Mouse (Mus musculus) lung, postnatal 25 days (tissue): Measurements from ENCODE around the gene Naip1.
"Not testable (repeated sequence)": the region's sequence is repeated elsewhere in the genome, so short reads cannot be mapped to it uniquely, and the experiment has no call there.

Source experiments
- DNase-seq: peaks from one replicate; pipeline ENCODE4 v3.0.0; 2022; ENCODE audit warnings: low spot score

Gene Naip1

GRCm38 (mm10) chr13:100452415-100453127 is at the start of gene Naip1:
TSS of gene Naip1 (minus strand) at chr13:100452869.
- not testable (repeated sequence) for DNase-seq

GRCm38 (mm10) chr13:100499625-100500024 is 47.0 kb upstream of the Naip1 start:
- DNase-seq = not testable (repeated sequence)

GRCm38 (mm10) chr13:100495337-100495736 is 42.7 kb upstream of the Naip1 start:
- peak; percentile 81 for DNase-seq

DNA sequence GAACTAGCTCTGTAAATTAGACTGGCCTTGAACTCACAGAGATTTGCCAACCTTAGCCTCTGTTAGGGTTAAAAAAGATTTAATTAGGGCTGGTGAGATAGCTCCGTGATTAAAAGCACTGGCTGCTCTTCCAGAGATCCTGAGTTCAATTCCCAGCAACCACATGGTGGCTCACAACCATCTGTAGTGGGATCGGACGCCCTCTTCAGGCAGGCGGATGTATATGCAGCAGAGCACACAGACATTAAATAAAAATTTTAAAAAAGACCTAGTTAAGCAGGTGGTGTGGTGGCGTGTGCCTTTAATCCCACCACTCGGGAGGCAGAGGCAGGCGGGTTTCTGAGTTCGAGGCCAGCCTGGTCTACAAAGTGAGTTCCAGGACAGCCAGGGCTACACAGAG is 41.7 kb upstream of the Naip1 start:
- DNase-seq = not testable (repeated sequence)

DNA sequence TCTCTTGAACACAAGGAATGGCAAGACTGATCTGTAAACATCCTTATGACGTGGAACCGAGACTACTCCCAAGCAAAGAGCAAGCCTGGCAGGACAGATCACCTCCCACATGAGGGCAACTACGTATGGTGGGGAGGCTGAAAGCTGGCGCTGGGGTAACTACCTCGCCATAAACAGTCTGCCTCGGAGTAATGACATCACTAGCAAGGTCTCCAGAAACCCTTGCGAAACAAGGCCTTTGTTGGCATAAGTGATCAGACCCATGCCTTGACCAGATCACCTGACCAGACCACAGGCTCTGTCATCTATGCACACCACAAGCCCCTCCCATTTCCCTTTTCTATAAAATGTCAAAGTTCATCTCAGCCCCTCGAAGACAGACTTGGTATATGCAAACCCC is 40.6 kb upstream of the Naip1 start:
- no peak for DNase-seq

GRCm38 (mm10) chr13:100492061-100492787 is 39.6 kb upstream of the Naip1 start, which contains the start of gene Gtf2h2:
TSS of gene Gtf2h2 (minus strand) at chr13:100492579.
- DNase-seq = peak; percentile 85

DNA sequence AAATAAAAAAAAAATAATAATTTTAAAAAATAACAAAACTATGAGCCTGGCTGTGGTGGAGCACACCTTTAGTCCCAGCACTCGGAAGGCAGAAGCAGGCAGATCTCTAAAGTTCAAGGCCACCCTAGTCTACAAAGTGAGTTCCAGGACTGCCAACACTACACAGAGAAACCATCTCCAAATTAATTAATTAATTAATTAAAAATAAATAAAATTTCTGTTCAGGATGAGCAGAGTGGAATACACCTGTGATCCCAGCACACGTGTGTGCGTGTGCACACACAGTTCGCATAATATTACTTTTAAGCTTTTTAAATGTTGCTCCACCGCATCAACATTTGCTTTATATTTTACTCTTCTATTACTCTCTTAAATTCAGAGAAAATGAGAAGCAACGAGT is 39.0 kb upstream of the Naip1 start:
- no peak for DNase-seq

- no peak for DNase-seq
These were observed 37.8 kb upstream of the Naip1 start for GRCm38 (mm10) chr13:100490424-100490823.

- DNase-seq = no peak
These were observed 30.9 kb upstream of the Naip1 start for GRCm38 (mm10) chr13:100483610-100484009.

- no peak for DNase-seq
These were observed 11.0 kb upstream of the Naip1 start for GRCm38 (mm10) chr13:100463527-100464222.

DNA sequence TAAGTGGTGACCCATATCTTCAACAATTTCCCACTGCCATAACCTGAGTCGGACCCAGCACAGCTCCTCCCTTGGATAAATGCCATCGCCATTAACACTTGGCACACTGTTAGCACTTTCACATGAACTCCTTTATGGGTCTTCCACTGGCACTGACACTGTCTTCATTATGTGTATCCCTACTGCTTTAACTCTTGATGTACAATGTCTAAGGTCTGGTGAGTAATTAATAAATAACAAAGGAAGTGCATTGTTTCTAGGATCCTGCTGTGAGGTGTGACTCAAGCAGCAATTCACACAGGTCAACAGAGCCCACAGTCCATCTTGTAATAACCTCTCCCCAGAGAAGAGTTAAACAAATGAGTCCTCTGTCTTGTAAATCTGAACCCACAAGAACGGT is 8.7 kb upstream of the Naip1 start:
- DNase-seq = no peak

GRCm38 (mm10) chr13:100449495-100449894 is 3.2 kb downstream of the Naip1 start:
- DNase-seq = no peak

GRCm38 (mm10) chr13:100440116-100440515 is 12.6 kb downstream of the Naip1 start:
- DNase-seq = no peak

- DNase-seq = no peak
These were observed 14.0 kb downstream of the Naip1 start for GRCm38 (mm10) chr13:100438701-100439100.

DNA sequence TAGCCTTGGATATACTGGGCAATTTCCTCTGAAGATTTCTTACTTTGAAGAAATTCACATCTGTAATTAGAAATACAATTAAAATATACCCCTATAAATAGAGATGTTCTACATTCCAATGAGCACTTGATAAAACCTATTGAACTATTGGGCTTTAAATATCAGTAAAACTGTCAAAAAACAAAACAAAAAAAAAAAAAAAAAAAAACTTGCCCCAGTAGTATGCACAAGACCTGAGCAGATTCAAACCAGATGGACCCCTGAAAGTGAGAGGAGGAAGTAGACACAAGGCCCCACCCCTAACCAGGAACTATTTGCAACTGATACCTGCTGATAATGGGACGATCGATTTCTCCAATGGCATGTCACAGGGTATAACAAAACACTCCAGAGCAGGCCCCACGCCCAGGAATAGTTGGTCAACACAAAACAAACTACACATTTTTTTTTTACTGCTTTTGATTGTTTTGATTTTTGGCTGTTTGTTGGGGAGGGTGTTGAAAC is 15.3 kb downstream of the Naip1 start:
- DNase-seq = no peak

GRCm38 (mm10) chr13:100436556-100437163 is 16.0 kb downstream of the Naip1 start:
- DNase-seq = not testable (repeated sequence)

DNA sequence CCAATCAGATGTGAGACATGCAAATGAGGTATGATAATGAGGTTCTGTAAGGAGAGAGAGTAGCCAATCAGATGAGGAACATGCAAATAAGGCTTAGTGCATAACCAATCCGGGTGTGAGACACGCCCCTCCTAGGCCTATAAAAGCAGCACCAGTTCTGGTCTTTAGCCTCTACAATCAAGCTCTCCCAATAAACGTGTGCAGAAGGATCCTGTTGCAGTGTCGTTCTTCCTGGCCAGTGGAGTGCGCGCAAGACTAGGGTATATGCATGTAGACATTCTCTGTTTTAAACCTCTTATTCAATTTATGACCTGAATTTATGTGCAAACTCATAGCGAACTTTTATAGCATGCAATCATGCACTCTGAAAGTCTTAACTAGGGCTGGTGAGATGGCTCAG is 32.7 kb downstream of the Naip1 start:
- not testable (repeated sequence) for DNase-seq

- no peak for DNase-seq
These were observed 38.2 kb downstream of the Naip1 start for GRCm38 (mm10) chr13:100414428-100414827.

DNA sequence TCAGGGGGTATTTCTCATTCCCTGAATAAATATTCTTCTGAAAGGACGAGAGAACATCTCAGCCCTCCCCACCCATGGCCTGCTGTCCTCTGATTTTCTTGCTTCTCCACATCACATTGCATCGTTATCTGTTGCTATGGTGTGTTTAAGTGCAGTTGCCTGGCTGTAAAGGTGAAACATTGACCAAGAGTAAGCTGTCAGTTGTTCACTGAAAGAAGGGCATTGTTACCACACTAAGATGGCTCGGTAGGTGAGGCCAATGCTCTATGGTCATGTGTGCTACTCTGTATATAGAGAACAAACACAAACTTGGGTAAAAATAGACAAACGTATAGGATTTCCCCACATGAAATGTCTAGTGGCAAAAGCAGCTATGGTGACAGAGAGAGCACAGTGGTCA is 42.8 kb downstream of the Naip1 start:
- no peak for DNase-seq

- DNase-seq = no peak
These were observed 43.5 kb downstream of the Naip1 start for GRCm38 (mm10) chr13:100409181-100409580.

- DNase-seq = no peak
These were observed 44.4 kb downstream of the Naip1 start for GRCm38 (mm10) chr13:100408242-100408641.
